Mouse (Mus musculus): ENCODE results near the gene Cip2a.

DNA sequence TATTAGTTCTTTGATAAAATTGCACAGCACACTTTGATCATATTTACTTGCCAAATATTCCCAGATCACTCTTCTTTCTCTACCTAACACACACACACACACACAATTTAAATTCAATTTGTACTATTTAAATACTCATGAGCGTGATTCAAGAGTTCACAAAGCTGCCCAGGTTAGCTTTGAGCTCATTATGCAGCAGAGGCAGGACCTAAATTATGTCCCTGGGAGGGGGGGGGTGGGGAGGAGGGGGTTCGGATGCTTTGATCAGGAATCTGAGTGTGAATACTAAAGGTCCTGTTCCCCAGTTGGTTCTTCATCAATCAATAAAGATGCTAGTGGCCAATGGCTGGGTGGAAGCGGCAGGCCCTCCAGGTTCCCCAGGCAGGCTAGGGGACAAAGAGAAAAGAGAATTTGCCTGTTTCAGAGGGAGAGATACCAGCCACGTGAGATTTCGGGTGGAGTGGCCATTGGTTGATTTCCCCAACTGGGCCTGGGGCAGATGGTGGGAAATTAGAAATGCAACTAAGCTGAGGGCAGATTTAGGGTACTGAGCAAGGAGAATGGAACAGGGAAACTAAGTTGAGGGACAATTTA lies 8.9 kb upstream of the Cip2a start:
- TF ChIP-seq CTCF (IDR thresholded peaks at IDR 0.05; ENCODE audit: low read depth): no peak
- no peak for TF ChIP-seq EP300 (IDR thresholded peaks at IDR 0.05; ENCODE audit: low read depth)

Measured in liver, embryonic 14.5 days (tissue).